Mouse (Mus musculus): ENCODE measurements around the gene Hs2st1. TPM values are rescaled to one million over a fixed set of nuclear protein-coding genes. Genes with fewer than 3 reads are reported as not detected.
"Not testable (repeated sequence)": the region's sequence is repeated elsewhere in the genome, so short reads cannot be mapped to it uniquely, and the experiment has no call there.

The Hs2st1 gene
- total RNA-seq (2021): 10 to 100 TPM; 15.9 to 19.2 TPM
- long read RNA-seq, experiment 1, full-length matches to known transcripts: 20 of 31 reads
- long read RNA-seq, experiment 1, partial matches to known transcripts: 1 of 31 reads
- long read RNA-seq, experiment 1, other reads (novel, unspliced or antisense): 10 of 31 reads
- long read RNA-seq, experiment 2, full-length matches to known transcripts: 2 of 4 reads
- long read RNA-seq, experiment 2, partial matches to known transcripts: 0 of 4 reads
- long read RNA-seq, experiment 2, other reads (novel, unspliced or antisense): 2 of 4 reads

DNA sequence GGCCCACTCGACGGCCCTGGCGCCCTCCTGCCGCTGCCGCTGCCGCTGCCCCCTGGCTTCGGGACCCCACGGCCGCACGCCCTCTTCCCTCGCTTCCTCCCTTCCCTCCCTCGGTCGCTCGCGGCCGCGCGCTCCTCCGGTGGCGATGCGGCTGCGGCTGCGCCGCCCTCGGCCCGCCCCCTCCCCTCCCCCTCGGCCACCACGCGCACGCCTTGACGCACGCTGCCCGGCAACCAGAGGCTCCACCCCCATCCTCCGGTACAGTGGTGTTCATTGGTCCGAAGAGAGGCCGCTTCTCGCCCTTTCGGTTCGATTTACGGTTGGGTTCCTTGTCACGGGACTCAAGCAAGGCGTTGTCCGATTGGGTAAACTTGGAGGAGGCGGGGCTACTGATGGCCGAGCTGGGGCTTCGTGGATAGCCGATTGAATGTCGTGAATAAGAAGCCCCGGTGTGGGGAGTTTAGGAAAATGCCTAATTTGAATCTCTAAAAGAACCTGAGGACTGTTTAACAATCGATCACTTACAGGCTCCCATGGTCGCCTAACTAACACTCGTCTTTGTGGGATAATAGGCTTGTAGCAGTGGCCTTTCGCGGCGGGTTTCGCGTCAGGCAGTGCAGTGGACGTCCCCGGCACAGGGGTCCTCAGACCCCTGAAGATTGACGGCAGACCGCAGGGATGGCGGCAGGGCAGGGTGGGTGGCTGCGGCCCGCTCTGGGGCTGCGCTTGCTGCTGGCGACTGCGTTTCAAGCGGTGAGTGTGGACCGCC is at the start of gene Hs2st1, which contains the start of gene Selenof:
TSS of gene Hs2st1 (minus strand) at position 135 of the 769 bp plus-strand sequence.
TSS of gene Selenof (plus strand) at position 258 of the 769 bp plus-strand sequence.
- DNase-seq: peak; percentile 97

DNA sequence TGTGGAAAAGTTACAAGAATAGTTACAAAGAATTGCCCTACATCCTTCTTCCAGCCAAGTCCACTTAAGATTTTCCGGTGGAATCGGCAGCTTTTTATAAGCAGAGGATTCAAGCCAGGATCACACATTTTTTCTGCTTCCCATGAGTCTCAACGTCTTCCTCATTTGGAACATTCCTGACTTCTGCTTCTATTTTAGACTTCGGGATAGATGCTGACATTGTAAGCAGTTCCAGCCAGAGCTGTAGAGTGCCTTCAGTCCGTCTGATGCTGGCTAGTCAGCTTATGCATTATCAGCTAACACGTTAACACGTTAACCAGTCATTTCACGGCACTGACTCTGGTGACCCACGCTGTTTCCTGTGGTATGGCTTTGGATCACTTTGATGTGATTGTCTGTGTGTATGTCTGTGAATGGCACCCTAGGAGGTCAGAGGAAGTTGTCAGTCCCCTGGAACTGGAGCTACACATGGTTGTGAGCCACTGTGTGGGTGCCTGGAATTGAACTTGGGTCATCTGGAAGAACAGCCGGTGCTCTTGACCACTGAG is 47.7 kb upstream of the Hs2st1 start:
- no peak for DNase-seq

DNA sequence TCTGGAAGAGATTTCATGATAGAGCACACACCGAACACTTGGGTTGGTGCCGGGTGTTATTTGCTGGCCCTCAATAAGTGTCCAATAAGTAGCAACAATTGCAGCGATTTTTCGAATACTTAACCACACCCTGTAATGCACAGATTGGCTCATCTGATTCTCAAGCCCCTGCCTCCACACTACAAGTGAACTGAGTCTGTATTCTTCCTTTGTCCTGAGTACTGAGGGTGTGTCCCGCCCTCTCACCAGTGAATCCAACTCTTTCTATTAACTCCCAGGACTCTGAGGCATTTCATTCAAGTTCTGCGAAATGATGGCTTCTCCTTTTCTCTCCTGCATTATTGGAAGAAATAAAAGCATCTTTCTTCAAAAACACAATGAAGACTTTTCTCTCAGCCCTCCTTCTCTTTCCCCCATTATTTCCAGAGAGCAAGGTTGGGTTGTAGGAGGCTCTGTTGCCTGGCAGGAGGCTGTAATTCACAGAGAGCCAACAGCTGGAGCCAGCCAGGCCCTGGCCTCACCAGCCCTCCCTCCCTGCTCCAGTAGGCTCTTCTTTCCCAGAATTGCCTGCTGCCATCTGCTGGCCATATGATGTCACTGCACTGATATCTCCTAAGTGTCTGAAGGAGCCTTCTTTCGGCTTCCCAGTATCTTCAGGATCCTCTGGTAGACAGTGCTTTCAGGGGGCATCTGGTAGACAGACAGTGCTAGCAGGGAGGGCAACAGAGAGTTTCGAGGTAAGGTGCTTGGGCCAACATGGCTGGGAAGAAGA is 46.9 kb upstream of the Hs2st1 start:
- peak; percentile 83 to 86 for DNase-seq

DNA sequence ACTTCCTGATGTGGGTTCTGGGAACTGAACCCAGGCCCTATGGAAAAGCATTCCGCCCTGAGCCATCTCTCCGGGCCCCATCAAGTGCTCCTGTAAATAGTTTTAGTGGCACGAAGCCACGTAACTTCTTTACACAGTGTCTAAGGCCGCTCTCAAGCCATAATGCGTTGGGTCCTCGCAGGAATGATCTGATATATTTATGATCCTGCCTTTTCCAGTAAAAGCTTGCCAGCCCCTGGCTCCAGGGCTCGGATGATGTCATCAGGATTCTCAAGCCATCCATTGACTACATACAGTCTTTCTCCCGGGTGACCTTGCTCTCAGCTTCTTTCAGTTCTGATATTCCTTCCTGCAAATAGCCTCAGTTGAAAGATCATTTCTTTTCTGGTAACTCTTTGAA is 45.5 kb upstream of the Hs2st1 start:
- peak; percentile 34 to 50 for DNase-seq

- DNase-seq: peak in 1 of 2 experiments; percentile 18
These were observed 44.7 kb upstream of the Hs2st1 start for GRCm38 (mm10) chr3:144614698-144615097.

DNA sequence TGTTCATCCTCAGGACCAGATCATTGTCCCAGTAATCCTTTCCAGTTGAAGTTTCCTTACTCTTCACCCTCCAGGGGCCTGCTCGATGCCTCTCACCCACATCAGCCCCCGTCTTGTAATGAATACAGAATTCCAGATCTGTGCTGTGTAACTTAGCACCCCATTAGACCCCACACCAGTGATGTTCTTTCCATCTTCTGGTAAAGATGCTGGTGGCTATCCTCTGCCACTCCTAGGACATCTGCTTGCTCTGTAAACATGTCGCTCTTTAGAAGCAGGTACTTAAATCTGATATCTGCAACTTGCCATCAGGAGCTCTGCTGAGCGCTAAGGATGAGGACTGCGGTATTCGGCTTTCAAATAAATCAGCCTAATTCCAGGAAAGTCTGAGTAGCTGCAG is 44.3 kb upstream of the Hs2st1 start:
- no peak for DNase-seq

DNA sequence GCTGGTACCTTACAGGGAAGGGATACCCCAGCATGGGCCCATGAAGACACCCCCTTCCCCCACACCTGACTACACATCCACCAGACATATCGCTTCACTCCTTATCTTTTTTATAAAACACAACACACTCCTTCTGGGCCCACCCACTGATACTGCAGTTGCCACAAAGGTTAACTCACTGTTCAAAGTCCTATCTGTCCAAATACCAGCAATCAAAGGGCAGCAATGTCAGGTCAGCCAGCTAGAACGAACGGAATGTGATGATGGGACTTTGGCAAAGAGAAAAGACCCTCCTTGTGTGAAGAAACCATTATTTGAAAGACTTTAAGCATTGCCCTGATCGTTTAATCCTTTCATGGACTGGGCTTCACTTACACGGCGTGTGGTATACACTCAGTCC is 42.4 kb upstream of the Hs2st1 start:
- no peak for DNase-seq

GRCm38 (mm10) chr3:144611626-144612271 is 41.8 kb upstream of the Hs2st1 start:
- DNase-seq: no peak

- no peak for DNase-seq
These were observed 40.8 kb upstream of the Hs2st1 start for GRCm38 (mm10) chr3:144610759-144611158.

GRCm38 (mm10) chr3:144608090-144608489 is 38.1 kb upstream of the Hs2st1 start:
- DNase-seq: no peak

- DNase-seq: no peak
These were observed 36.5 kb upstream of the Hs2st1 start for GRCm38 (mm10) chr3:144606449-144606848.

DNA sequence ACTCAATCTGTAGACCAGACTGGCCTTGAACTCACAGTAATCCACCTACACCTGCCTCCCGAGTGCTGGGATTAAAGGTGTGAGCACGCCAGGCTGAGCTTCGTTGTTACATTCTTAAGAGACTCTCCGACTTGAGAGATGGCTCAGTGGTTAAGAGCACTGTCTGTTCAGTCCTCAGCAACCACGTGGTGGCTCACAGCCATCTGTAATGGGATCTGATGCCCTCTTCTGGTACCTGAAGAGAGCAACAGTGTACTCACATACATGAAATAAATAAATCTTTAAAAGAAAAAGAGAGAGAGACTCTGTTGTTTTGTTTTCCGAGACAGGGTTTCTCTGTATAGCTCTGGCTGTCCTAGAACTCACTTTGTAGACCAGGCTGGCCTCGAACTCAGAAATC is 35.8 kb upstream of the Hs2st1 start:
- DNase-seq: not testable (repeated sequence)

GRCm38 (mm10) chr3:144604205-144604604 is 34.2 kb upstream of the Hs2st1 start:
- no peak for DNase-seq

GRCm38 (mm10) chr3:144603558-144603957 is 33.6 kb upstream of the Hs2st1 start:
- DNase-seq: no peak

DNA sequence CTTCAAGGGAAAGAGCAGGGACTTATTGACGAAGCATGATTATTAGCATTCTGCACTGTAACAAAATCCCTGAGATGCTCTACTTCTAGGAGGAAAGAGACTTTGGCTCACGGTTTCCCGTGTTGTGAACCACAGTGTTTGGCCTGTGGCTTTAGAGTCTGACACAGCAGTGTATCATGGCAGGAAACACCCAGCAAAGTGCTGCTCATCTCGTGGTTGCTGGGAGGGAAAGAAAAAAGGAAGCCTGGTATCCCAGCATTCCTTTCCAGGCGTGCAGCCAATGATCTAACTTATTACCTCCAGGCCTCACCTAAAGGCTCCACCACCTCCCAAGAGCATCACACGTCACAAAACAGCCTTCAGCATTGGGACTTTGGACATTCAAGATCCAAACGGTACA is 32.8 kb upstream of the Hs2st1 start:
- no peak for DNase-seq

- no peak for DNase-seq
These were observed 32.4 kb upstream of the Hs2st1 start for GRCm38 (mm10) chr3:144602413-144602812.

DNA sequence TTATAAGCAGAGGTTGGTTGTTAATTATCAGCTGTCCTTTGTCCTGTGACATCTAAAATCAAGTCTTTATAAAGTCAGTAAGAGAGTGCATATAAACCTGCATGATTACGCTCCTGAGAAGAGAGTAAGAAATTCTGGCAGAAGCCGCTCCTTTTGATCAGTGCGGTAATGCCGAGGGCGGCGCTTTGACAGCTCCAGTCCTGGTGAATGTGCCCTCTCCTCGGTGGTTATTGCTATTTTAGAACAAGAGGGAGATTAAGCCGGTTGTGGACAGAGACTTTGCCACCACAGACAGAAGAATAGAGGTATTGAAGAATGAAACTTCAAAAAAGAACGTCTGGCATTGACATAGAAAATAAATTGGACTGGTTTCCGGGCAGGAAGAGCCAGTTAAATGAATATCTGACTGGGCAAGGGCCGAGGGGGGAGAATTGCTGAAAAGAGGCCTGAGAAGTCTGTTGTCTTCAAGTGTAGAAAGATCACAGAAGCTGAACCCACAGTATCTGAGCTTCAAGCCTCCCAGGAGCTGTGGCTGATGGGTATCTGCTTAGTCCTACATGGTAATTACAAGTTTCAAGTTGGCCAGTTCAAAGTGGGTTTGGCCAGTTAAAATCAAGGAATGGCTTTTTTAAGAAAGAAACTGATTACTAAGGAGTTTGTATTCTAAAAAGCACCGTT is 27.9 kb upstream of the Hs2st1 start:
- DNase-seq: no peak

GRCm38 (mm10) chr3:144597121-144597520 is 27.1 kb upstream of the Hs2st1 start:
- no peak for DNase-seq

DNA sequence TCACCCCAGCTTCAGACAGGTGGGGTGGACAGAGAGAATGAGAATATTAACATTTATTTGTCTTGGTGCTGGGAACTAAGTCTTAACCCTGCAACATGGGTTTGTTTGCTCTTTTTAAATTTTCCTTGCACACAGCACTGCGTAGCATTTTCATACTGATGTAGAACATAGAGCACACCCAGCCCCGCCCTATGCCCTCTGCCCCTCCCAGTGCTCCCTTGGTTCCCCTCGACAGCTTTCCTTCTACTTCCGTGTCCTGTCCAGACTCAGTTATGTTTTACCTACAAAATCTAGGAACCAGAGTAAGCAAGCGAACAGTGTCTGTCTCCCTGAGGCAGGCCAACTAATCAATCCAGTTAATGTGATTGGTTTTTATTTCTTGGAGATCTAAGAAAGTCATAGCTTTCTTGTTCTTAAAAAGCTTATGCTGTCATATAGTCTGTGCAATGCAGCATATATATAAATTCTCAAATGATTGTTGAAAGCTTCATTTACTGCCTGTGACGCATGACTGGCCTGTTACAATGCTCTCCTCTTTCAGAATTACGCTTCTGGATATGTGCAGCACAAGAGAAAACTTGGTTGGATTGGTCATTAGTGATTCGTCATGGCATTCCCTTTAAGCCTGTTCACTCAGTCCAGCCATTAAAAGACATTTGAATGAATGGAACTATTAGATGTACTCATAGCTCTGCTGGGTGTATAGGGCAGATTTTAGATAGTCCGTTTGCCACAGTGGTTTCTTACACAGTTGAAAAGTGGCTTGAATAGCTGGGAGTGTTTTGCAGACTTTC is 23.2 kb upstream of the Hs2st1 start:
- no peak for DNase-seq

GRCm38 (mm10) chr3:144589189-144589890 is 19.4 kb upstream of the Hs2st1 start:
- no peak for DNase-seq

All from adrenal gland, postnatal 36 days (tissue).